Mouse (Mus musculus) heart, postnatal 0 days (tissue): ENCODE measurements around the gene Cab39. TPM values are rescaled to one million over a fixed set of nuclear protein-coding genes. Genes with fewer than 3 reads are reported as not detected.

Experiments used
- ATAC-seq: fragments of 200-750 bp; cut with Nextera tagmentation; 2 replicates; pipeline ENCODE4 v1.8.0; 2017; ENCODE audit warnings: low read depth, moderate number of reproducible peaks, moderate library complexity; ENCODE audit not compliant: insufficient read depth
- DNase-seq: peaks from one replicate; pipeline ENCODE4 v3.0.0-alpha.2; 2016; ENCODE audit warnings: low spot score
- H3K27ac ChIP-seq: fragments of 300-500 bp; sonication (generic); 2 replicates; pipeline ENCODE4 v1.5.1; 2014; ENCODE audit warnings: low read depth, mild to moderate bottlenecking
- H3K27me3 ChIP-seq: fragments of 300-500 bp; sonication (generic); 2 replicates; pipeline ENCODE4 v1.6.1; 2014; ENCODE audit warnings: low read length, mixed read lengths; ENCODE audit not compliant: control insufficient read depth, insufficient read depth
- H3K36me3 ChIP-seq: fragments of 300-500 bp; sonication (generic); replicated peaks from 2 replicates; pipeline ENCODE4 v1.6.1; 2014; ENCODE audit warnings: low read length, mixed read lengths; ENCODE audit not compliant: control insufficient read depth, insufficient read depth
- H3K4me1 ChIP-seq: fragments of 300-500 bp; sonication (generic); 2 replicates; pipeline ENCODE4 v1.6.1; 2014; ENCODE audit warnings: antibody characterized with exemption; ENCODE audit not compliant: control insufficient read depth, insufficient read depth
- H3K4me2 ChIP-seq: fragments of 300-500 bp; sonication (generic); 2 replicates; pipeline ENCODE4 v1.6.1; 2014; ENCODE audit warnings: low read depth, mild to moderate bottlenecking, low read length, moderate library complexity
- H3K4me3 ChIP-seq: fragments of 300-500 bp; sonication (generic); 2 replicates; pipeline ENCODE4 v1.5.1; 2014; ENCODE audit warnings: low read depth, low read length
- H3K9ac ChIP-seq: fragments of 300-500 bp; sonication (generic); replicated peaks from 2 replicates; pipeline ENCODE4 v1.6.1; 2014; ENCODE audit warnings: low read depth, low read length, mixed read lengths
- H3K9me3 ChIP-seq: fragments of 300-500 bp; sonication (generic); replicated peaks from 2 replicates; pipeline ENCODE4 v1.6.1; 2016; ENCODE audit warnings: low read length; ENCODE audit not compliant: control insufficient read depth
- CTCF ChIP-seq: IDR thresholded peaks from 2 replicates; pipeline ENCODE4 v1.5.1; 2016; ENCODE audit warnings: antibody characterized with exemption, control low read depth, low read depth
- EP300 ChIP-seq: IDR thresholded peaks from 2 replicates; pipeline ENCODE4 v1.6.1; 2016; ENCODE audit warnings: antibody characterized with exemption, low read depth
- WGBS: fragments of 180-500 bp; shearing (Covaris S2); extraction: QIAGEN DNeasy Blood & Tissue Kit; methylation state at CpG from one replicate; pipeline ENCODE4 v1.1.7; 2014; 5-methylcytosine and 5-hydroxymethylcytosine counted together
- polyA plus RNA-seq: library from polyadenylated mRNA; unstranded; fragments of >200 nt; fragmentation: Nextera tagmentation; extraction: Ambion mirVana; gene quantifications from 2 replicates; pipeline ENCODE4 v1.2.1, GENCODE M21; 2015
- total RNA-seq: library from RNA; depleted of rRNA; stranded (reverse); fragments of >200 nt; gene quantifications from 2 replicates; pipeline ENCODE4 v1.2.3, GENCODE M21; 2014; ENCODE audit warnings: low replicate concordance

Cab39 gene
- total and polyA plus RNA-seq, 2 experiments from 2014 or later, result 21.3 to 102 TPM

DNA sequence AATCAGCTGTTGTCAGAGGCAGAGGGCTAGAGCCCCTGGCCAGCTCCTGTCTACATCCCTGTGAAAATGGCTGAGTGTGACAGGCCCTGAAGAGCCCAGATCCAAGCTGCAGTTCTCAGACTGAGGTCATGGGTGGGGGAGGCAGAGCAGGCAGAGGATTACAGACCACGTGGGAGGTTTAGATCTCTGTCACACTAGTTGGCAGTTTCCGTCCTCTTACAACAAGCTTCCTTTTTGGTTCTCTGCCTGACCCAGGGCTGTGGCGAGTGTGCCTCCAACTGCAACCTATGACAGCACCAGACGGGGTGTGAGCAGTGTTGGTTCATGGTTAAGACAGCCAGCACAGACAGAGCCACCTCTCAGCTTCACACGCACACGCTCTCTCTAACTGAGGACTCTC, 41.7 kb upstream of the Cab39 start:
- 25% methylated on average over 6 of the region's 6 CpGs for WGBS

GRCm38 (mm10) chr1:85751932-85752680, 41.1 kb upstream of the Cab39 start:
- TF ChIP-seq CTCF, result no peak
- no peak for TF ChIP-seq EP300
- ATAC-seq, result peak; percentile 18; the same call in 1 of the 2 replicates
- H3K27ac ChIP-seq, result peak overlapping the region; percentile 66; the same call in 1 of the 2 replicates
- 0 out of 2 replicates have a peak, but pooled peaks cover 3% of the 10 kb centered on the region for H3K9me3 ChIP-seq
- H3K36me3 ChIP-seq, result no peaks in the 10 kb centered on the region
- no peak for DNase-seq
- peak overlapping the region; percentile 12; the same call in 1 of the 2 replicates for H3K4me3 ChIP-seq
- no peaks in the 10 kb centered on the region for H3K27me3 ChIP-seq
- H3K4me1 ChIP-seq, result no peaks in the 10 kb centered on the region; the same call in 1 of the 2 replicates
- 75% methylated on average over 11 of the region's 11 CpGs for WGBS
- H3K4me2 ChIP-seq, result peak overlapping the region; percentile 24; the same call in 1 of the 2 replicates
- H3K9ac ChIP-seq, result no peak overlapping the region

More for the DNA sequence above, 41.7 kb upstream of the Cab39 start:
- Histone ChIP-seq H3K9ac (no peak overlapping the region), H3K4me3 (peak overlapping the region; percentile 12; the same call in 1 of the 2 replicates), H3K9me3 (no peaks in the 10 kb centered on the region), H3K27me3 (no peaks in the 10 kb centered on the region), H3K4me2 (peak overlapping the region; percentile 24; the same call in 1 of the 2 replicates), H3K27ac (peak overlapping the region; percentile 66; the same call in 1 of the 2 replicates), H3K36me3 (no peaks in the 10 kb centered on the region), H3K4me1 (no peaks in the 10 kb centered on the region; the same call in 1 of the 2 replicates)
- ATAC-seq (peak; percentile 76), DNase-seq (peak; percentile 49)
- TF ChIP-seq CTCF (no peak), EP300 (no peak)

DNA sequence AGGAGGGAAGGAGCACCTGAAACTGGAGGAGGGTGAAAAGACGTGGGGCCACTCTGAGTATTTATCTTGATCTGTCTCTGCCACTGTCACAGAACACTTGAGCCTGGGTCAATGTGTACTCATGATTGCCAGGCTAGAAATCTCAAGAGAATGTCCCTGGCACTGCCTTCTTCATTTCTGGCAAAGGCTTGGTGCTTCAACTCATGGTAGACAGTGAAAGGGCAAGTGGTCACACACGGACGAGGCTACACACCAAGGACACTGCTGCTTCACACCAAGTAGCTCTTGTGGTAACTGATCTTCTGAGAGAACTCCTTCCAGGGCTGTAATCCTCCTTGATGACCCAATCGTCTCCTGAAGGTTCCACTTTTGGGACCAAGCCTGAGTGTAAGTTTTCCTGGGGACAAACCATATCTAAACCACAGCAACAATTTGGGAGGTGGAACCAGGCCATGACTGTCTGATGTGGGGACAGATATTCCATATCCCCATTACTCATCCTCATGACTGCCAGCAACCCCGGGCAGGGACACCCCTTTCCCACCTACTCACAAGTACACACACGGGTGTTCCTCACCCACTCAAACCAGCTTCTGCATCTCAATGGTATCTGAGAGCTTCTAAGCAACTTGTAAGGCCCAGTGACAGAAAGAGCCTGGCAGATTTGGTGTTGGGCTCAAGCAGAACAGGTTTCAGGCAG, 35.6 kb upstream of the Cab39 start:
- ATAC-seq (no peak), DNase-seq (no peak)
- H3K4me3 ChIP-seq, result no peak overlapping the region
- 69% methylated on average over 6 of the region's 6 CpGs for WGBS
- H3K9me3 ChIP-seq, result 0 out of 2 replicates have a peak, but pooled peaks cover 3% of the 10 kb centered on the region
- no peak overlapping the region for H3K9ac ChIP-seq
- H3K27ac ChIP-seq, result no peak overlapping the region
- H3K4me1 ChIP-seq, result peaks cover 8% of the 10 kb centered on the region; the same call in 1 of the 2 replicates
- no peaks in the 10 kb centered on the region for H3K27me3 ChIP-seq
- H3K4me2 ChIP-seq, result no peak overlapping the region
- no peak for TF ChIP-seq CTCF
- no peak for TF ChIP-seq EP300
- no peaks in the 10 kb centered on the region for H3K36me3 ChIP-seq

GRCm38 (mm10) chr1:85758231-85758968, 34.8 kb upstream of the Cab39 start:
- TF ChIP-seq CTCF (no peak), EP300 (no peak)
- H3K9me3 ChIP-seq, result 0 out of 2 replicates have a peak, but pooled peaks cover 3% of the 10 kb centered on the region
- no peak overlapping the region for H3K4me3 ChIP-seq
- no peak overlapping the region; the same call in 1 of the 2 replicates for H3K9ac ChIP-seq
- DNase-seq (no peak), ATAC-seq (no peak)
- peaks cover 8% of the 10 kb centered on the region; the same call in 1 of the 2 replicates for H3K4me1 ChIP-seq
- H3K27ac ChIP-seq, result no peak overlapping the region
- 23% methylated on average over 14 of the region's 14 CpGs for WGBS
- no peaks in the 10 kb centered on the region for H3K36me3 ChIP-seq
- H3K4me2 ChIP-seq, result peak overlapping the region; percentile 50
- H3K27me3 ChIP-seq, result no peaks in the 10 kb centered on the region

DNA sequence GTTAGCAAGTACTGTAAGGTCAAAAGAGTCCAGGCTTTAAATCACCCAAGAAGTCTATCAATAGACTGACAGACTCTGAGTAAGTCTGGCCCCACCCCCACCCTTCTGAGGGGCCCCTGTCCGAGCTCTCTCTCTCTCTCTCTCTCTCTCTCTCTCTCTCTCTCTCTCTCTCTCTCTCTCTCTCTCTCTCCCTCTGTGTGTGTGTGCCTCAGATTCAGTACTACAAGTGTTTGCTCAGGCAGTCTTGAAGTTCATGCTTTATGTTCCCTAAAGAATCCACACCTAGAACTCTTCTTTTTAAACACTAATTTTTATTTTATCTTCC, 34.3 kb upstream of the Cab39 start:
- ATAC-seq, result no peak; the same call in 1 of the 2 replicates
- 8% methylated on average over 1 of the region's 1 CpGs for WGBS
- TF ChIP-seq EP300 (no peak), CTCF (no peak)
- Histone ChIP-seq H3K9me3 (0 out of 2 replicates have a peak, but pooled peaks cover 3% of the 10 kb centered on the region), H3K27me3 (no peaks in the 10 kb centered on the region), H3K27ac (no peak overlapping the region), H3K36me3 (no peaks in the 10 kb centered on the region), H3K4me3 (no peak overlapping the region), H3K4me1 (peaks cover 8% of the 10 kb centered on the region; the same call in 1 of the 2 replicates), H3K4me2 (peak overlapping the region; percentile 50; the same call in 1 of the 2 replicates), H3K9ac (no peak overlapping the region)
- no peak for DNase-seq
